Mouse (Mus musculus) urinary bladder, postnatal 36 days (tissue): ENCODE results near the gene App.

ENCODE experiments used
- DNase-seq, 2 experiments: peaks; one replicate each; pipeline ENCODE4 v3.0.0; 2022; ENCODE audit warnings: low spot score in 2 of 2, mixed read lengths in 1 of 2

Gene App

GRCm38 (mm10) chr16:85118916-85119315 lies 54.6 kb downstream of the App start:
- no peak for DNase-seq

GRCm38 (mm10) chr16:85117541-85117940 lies 56.0 kb downstream of the App start:
- DNase-seq = no peak

GRCm38 (mm10) chr16:85115837-85116236 lies 57.7 kb downstream of the App start:
- no peak for DNase-seq

- no peak for DNase-seq
Measured at GRCm38 (mm10) chr16:85114742-85115141, 58.8 kb downstream of the App start.

- DNase-seq = no peak
Measured at GRCm38 (mm10) chr16:85113941-85114340, 59.6 kb downstream of the App start.

- no peak for DNase-seq
Measured at GRCm38 (mm10) chr16:85112254-85112653, 61.3 kb downstream of the App start.

GRCm38 (mm10) chr16:85110428-85110827 lies 63.1 kb downstream of the App start:
- no peak for DNase-seq

- no peak for DNase-seq
Measured at GRCm38 (mm10) chr16:85108486-85108885, 65.1 kb downstream of the App start.

GRCm38 (mm10) chr16:85106644-85107323 lies 66.8 kb downstream of the App start:
- no peak for DNase-seq

GRCm38 (mm10) chr16:85105603-85106002 lies 68.0 kb downstream of the App start:
- no peak for DNase-seq

- DNase-seq = no peak
Measured at GRCm38 (mm10) chr16:85103116-85103787, 70.3 kb downstream of the App start.

- DNase-seq = no peak
Measured at GRCm38 (mm10) chr16:85101544-85101943, 72.0 kb downstream of the App start.

- no peak for DNase-seq
Measured at GRCm38 (mm10) chr16:85100806-85101205, 72.8 kb downstream of the App start.

- no peak for DNase-seq
Measured at GRCm38 (mm10) chr16:85099487-85099886, 74.1 kb downstream of the App start.

GRCm38 (mm10) chr16:85099044-85099443 lies 74.5 kb downstream of the App start:
- DNase-seq = no peak

GRCm38 (mm10) chr16:85096396-85096795 lies 77.2 kb downstream of the App start:
- no peak for DNase-seq

GRCm38 (mm10) chr16:85095923-85096322 lies 77.6 kb downstream of the App start:
- no peak for DNase-seq

GRCm38 (mm10) chr16:85092644-85093091 lies 80.9 kb downstream of the App start:
- no peak for DNase-seq

- DNase-seq = no peak
Measured at GRCm38 (mm10) chr16:85092183-85092582, 81.4 kb downstream of the App start.

- no peak for DNase-seq
Measured at GRCm38 (mm10) chr16:85090992-85091391, 82.6 kb downstream of the App start.

- DNase-seq = no peak
Measured at GRCm38 (mm10) chr16:85088126-85088525, 85.4 kb downstream of the App start.

- DNase-seq = no peak
Measured at GRCm38 (mm10) chr16:85086303-85086702, 87.3 kb downstream of the App start.

GRCm38 (mm10) chr16:85085902-85086301 lies 87.7 kb downstream of the App start:
- DNase-seq = no peak
